Mouse (Mus musculus) MEL (cell line): Measurements from ENCODE around the gene P4ha1. TPM values are rescaled to one million over a fixed set of nuclear protein-coding genes. Genes with fewer than 3 reads are reported as not detected.
A peak's percentile ranks its signal among the peaks of the same experiment; 100 is the strongest.

Experiments
- DNase-seq: peaks from one replicate; pipeline ENCODE4 v3.0.0; 2011; ENCODE audit warnings: low read depth, low spot score
- H3K27ac ChIP-seq: 2 replicates; pipeline ENCODE4 v1.5.1; 2012; ENCODE audit warnings: low read depth, mild to moderate bottlenecking, control low read depth, low read length, moderate library complexity; ENCODE audit not compliant: control insufficient read depth
- H3K27me3 ChIP-seq, 2 experiments: fragments of 150-350 bp in 1 of 2; sonication (generic) in 1 of 2; 2 replicates each; pipeline ENCODE4 v1.6.1; 2012; ENCODE audit warnings: low read length in 2 of 2, mild to moderate bottlenecking in 2 of 2, improper control_type of control experiment in 1 of 2, moderate library complexity in 1 of 2; ENCODE audit not compliant: insufficient read depth in 2 of 2, control insufficient read depth in 1 of 2
- H3K36me3 ChIP-seq, 2 experiments: 2 replicates each; pipeline ENCODE4 v1.6.1; 2012 to 2014; ENCODE audit warnings: low read length in 2 of 2, improper control_type of control experiment in 1 of 2, inconsistent platforms in 1 of 2, mild to moderate bottlenecking in 1 of 2; ENCODE audit not compliant: insufficient read depth in 2 of 2, control insufficient read depth in 1 of 2
- H3K4me1 ChIP-seq, 2 experiments: fragments of 150-350 bp in 1 of 2; sonication (generic) in 1 of 2; 2 replicates each; pipeline ENCODE4 v1.6.1; 2012; ENCODE audit warnings: low read length in 2 of 2, improper control_type of control experiment in 1 of 2, mild to moderate bottlenecking in 1 of 2; ENCODE audit not compliant: insufficient read depth in 2 of 2, control insufficient read depth in 1 of 2
- H3K4me3 ChIP-seq, 2 experiments: fragments of 150-350 bp in 1 of 2; sonication (generic) in 1 of 2; 2 replicates each; pipeline ENCODE4 v1.5.1; 2012; ENCODE audit warnings: low read depth in 2 of 2, low read length in 2 of 2, mild to moderate bottlenecking in 2 of 2, moderate library complexity in 2 of 2, control low read depth in 1 of 2, improper control_type of control experiment in 1 of 2; ENCODE audit not compliant: control insufficient read depth in 1 of 2, insufficient read depth in 1 of 2
- H3K79me2 ChIP-seq: 2 replicates; pipeline ENCODE4 v1.6.1; 2012; ENCODE audit warnings: mild to moderate bottlenecking, low read length, moderate library complexity; ENCODE audit not compliant: control insufficient read depth, poor library complexity, insufficient read depth
- H3K9ac ChIP-seq: 2 replicates; pipeline ENCODE4 v1.6.1; 2012; ENCODE audit warnings: low read depth, mild to moderate bottlenecking, control low read depth, low read length, moderate library complexity; ENCODE audit not compliant: control insufficient read depth, poor library complexity, severe bottlenecking
- H3K9me3 ChIP-seq: fragments of 150-350 bp; sonication (generic); replicated peaks from 2 replicates; pipeline ENCODE4 v1.6.1; 2012; ENCODE audit warnings: mild to moderate bottlenecking, low read length, improper control_type of control experiment, moderate library complexity; ENCODE audit not compliant: insufficient read depth
- BHLHE40 ChIP-seq: IDR thresholded peaks from 2 replicates; pipeline ENCODE4 v1.6.1; 2012; ENCODE audit warnings: low read depth, mild to moderate bottlenecking, inconsistent platforms, low read length, improper control_type of control experiment, borderline replicate concordance
- GABPA ChIP-seq: IDR thresholded peaks from 2 replicates; pipeline ENCODE4 v1.6.1; 2012; ENCODE audit warnings: low read depth, mild to moderate bottlenecking, inconsistent platforms, low read length, improper control_type of control experiment, moderate library complexity
- GATA1 ChIP-seq: IDR thresholded peaks from 2 replicates; pipeline ENCODE4 v1.6.1; 2011; ENCODE audit warnings: low read depth, low read length, improper control_type of control experiment
- JUND ChIP-seq: IDR thresholded peaks from 2 replicates; pipeline ENCODE4 v1.6.1; 2011; ENCODE audit warnings: low read depth, mild to moderate bottlenecking, improper control_type of control experiment, low read length
- MAFK ChIP-seq: IDR thresholded peaks from 2 replicates; pipeline ENCODE4 v1.6.1; 2011; ENCODE audit warnings: low read depth, mild to moderate bottlenecking, low read length, improper control_type of control experiment, borderline replicate concordance
- MEF2A ChIP-seq: IDR thresholded peaks from 2 replicates; pipeline ENCODE4 v1.6.1; 2014; ENCODE audit warnings: low read depth, mild to moderate bottlenecking, inconsistent platforms, low read length, improper control_type of control experiment; ENCODE audit not compliant: poor library complexity, insufficient replicate concordance, severe bottlenecking; ENCODE audit errors: extremely low read depth
- MXI1 ChIP-seq: IDR thresholded peaks from 2 replicates; pipeline ENCODE4 v1.6.1; 2011; ENCODE audit warnings: mild to moderate bottlenecking, low read depth, low read length, improper control_type of control experiment
- MYB ChIP-seq: IDR thresholded peaks from 2 replicates; pipeline ENCODE4 v1.6.1; 2011; ENCODE audit warnings: mild to moderate bottlenecking, low read depth, low read length, improper control_type of control experiment
- POLR2AphosphoS2 ChIP-seq: IDR thresholded peaks from 2 replicates; pipeline ENCODE4 v1.6.1; 2011; ENCODE audit warnings: low read length, improper control_type of control experiment
- RCOR1 ChIP-seq: IDR thresholded peaks from 2 replicates; pipeline ENCODE4 v1.6.1; 2012; ENCODE audit warnings: low read depth, mild to moderate bottlenecking, inconsistent platforms, low read length, improper control_type of control experiment
- SIN3A ChIP-seq: IDR thresholded peaks from 2 replicates; pipeline ENCODE4 v1.6.1; 2012; ENCODE audit warnings: low read length, improper control_type of control experiment, inconsistent platforms
- TAL1 ChIP-seq: IDR thresholded peaks from 2 replicates; pipeline ENCODE4 v1.6.1; 2012; ENCODE audit warnings: mild to moderate bottlenecking, inconsistent platforms, low read length, moderate library complexity, mixed read lengths
- TBP ChIP-seq: IDR thresholded peaks from 2 replicates; pipeline ENCODE4 v1.8.0; 2011; ENCODE audit warnings: low read depth, low read length, improper control_type of control experiment
- TCF12 ChIP-seq: IDR thresholded peaks from 2 replicates; pipeline ENCODE4 v1.6.1; 2014; ENCODE audit warnings: low read depth, mild to moderate bottlenecking, inconsistent platforms, low read length, improper control_type of control experiment, moderate library complexity
- ZKSCAN1 ChIP-seq: IDR thresholded peaks from 2 replicates; pipeline ENCODE4 v1.6.1; 2012; ENCODE audit warnings: low read depth, mild to moderate bottlenecking, inconsistent platforms, low read length, improper control_type of control experiment, moderate library complexity
- ZNF384 ChIP-seq: IDR thresholded peaks from 2 replicates; pipeline ENCODE4 v1.6.1; 2012; ENCODE audit warnings: low read depth, mild to moderate bottlenecking, inconsistent platforms, low read length, improper control_type of control experiment
- polyA plus RNA-seq, 2 experiments: library from polyadenylated mRNA; stranded (reverse) in 1 of 2; unstranded in 1 of 2; fragments of >175 nt in 1 of 2; fragments of >200 nt in 1 of 2; gene quantifications; 2 replicates each; pipeline versions ENCODE4 v1.2.1 to v1.2.4; 2012; ENCODE audit warnings: low replicate concordance in 2 of 2, low read depth in 1 of 2; ENCODE audit not compliant: insufficient read length in 2 of 2, insufficient read depth in 1 of 2, missing spikeins in 1 of 2
- total RNA-seq: library from RNA; depleted of rRNA; stranded (reverse); fragments of 300-350 nt; gene quantifications from 2 replicates; pipeline ENCODE4 v1.2.3, GENCODE M21; 2012

Gene P4ha1
- total and polyA plus RNA-seq, 3 experiments: 18.9 to 50.2 TPM; not detected in 1

DNA sequence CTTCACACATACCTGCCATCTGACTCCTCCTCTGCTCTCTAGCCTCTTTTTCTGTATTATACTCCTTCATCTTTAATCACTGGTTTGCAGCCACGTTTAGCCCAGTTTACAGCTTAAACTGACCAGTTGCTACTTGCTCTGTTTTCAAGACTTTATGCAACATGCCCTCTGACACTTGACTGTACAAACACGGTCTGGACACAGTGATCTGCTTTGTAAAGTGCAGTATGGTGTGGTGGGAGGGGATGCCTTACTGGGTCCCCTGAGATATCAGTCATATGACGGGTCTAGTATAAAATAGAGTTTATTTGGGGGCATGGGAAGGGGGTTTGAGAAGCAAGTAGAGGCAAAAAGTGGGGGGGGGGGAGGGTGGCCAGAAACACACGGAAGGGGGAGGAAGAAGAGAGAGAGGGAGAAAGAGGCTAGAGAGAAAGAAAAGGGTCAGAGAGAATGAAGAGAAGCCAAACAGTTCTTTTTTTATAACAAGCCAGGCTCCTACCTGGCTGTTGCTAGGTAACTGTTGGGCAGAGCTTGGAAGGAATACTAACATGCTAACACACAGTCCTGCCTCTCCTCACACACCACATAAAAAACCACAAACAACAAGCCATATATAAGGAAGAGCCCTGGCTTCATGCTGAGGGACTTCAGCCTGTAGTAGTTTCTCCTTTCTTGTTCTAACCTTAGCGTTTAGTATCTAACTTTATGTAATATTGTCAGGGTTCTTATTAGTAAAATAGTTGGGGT, 45.2 kb upstream of the P4ha1 start:
- H3K4me1 ChIP-seq: no peaks in the 10 kb centered on the region; a peak in 1 of 4 replicates
- H3K27ac ChIP-seq: no peak overlapping the region
- no peak overlapping the region for H3K9ac ChIP-seq
- H3K27me3 ChIP-seq: peaks cover 8% of the 10 kb centered on the region in 2 experiments
- no peaks in the 10 kb centered on the region for H3K9me3 ChIP-seq
- no peak overlapping the region for H3K4me3 ChIP-seq
- DNase-seq: no peak
- TF ChIP-seq TBP: no peak
- no peaks in the 10 kb centered on the region for H3K79me2 ChIP-seq
- no peaks in the 10 kb centered on the region for H3K36me3 ChIP-seq

DNA sequence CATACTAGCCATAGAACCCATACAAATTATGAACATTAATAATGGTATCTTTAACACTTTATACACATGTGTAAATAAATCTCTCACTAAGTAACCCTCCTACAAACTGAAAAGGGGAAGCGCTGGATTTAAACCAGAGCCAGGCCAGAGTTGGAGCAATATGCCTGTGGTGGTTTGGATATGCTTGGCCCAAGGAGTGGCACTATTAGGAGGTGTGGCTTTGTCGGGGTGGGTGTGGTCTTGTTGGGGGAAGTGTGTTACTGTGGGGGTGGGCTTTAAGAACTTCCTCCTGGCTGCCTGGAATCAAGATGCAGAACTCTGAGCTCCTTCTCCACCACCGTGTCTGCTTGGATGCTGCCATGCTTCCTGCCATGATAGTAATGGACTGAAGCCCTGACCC, 39.9 kb upstream of the P4ha1 start:
- H3K9ac ChIP-seq: no peak overlapping the region
- H3K4me3 ChIP-seq: no peak overlapping the region
- H3K36me3 ChIP-seq: no peaks in the 10 kb centered on the region
- peaks cover 0 to 3% of the 10 kb centered on the region in 2 experiments; a peak in 2 of 4 replicates for H3K4me1 ChIP-seq
- DNase-seq: peak; percentile 66
- no peaks in the 10 kb centered on the region for H3K9me3 ChIP-seq
- peak; percentile 42; the same call in 1 of the 2 replicates for TF ChIP-seq RCOR1
- no peak for TF ChIP-seq GABPA
- TF ChIP-seq MXI1: no peak
- TF ChIP-seq TAL1: no peak
- H3K27me3 ChIP-seq: no peaks in the 10 kb centered on the region
- no peaks in the 10 kb centered on the region for H3K79me2 ChIP-seq
- no peak overlapping the region for H3K27ac ChIP-seq

DNA sequence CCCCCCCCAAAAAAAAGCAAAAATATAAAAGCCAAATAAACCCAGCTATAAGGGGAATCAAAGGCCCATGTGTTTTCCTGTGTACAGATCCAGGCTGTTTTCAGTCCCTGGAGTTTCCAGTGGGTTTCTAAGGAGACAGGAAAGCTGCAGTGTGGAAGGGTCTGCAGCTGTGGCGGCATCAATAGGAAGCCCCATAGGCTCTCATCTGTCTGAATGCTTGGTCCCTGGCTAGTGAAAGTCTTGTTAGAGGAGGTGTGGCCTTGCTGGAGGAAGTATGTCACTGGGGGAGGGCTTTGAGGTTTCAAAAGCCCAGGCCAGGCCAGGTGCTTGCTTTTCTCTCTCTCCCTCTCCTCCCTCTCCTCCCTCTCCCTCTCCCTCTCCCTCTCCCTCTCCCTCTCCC, 39.3 kb upstream of the P4ha1 start:
- peak; percentile 37 for DNase-seq
- H3K27me3 ChIP-seq: no peaks in the 10 kb centered on the region
- H3K79me2 ChIP-seq: no peaks in the 10 kb centered on the region
- no peak overlapping the region for H3K27ac ChIP-seq
- H3K9ac ChIP-seq: no peak overlapping the region
- H3K36me3 ChIP-seq: no peaks in the 10 kb centered on the region
- no peak for TF ChIP-seq MYB
- TF ChIP-seq ZKSCAN1: no peak
- TF ChIP-seq ZNF384: no peak
- no peak for TF ChIP-seq GATA1
- no peak for TF ChIP-seq MEF2A
- no peak for TF ChIP-seq MAFK
- TF ChIP-seq TCF12: no peak
- no peak for TF ChIP-seq TAL1
- TF ChIP-seq POLR2AphosphoS2: no peak
- no peak for TF ChIP-seq SIN3A
- TF ChIP-seq RCOR1: no peak
- TF ChIP-seq JUND: no peak
- TF ChIP-seq BHLHE40: no peak
- TF ChIP-seq, all 39 proteins: peak for 0
- no peaks in the 10 kb centered on the region for H3K9me3 ChIP-seq
- no peak overlapping the region for H3K4me3 ChIP-seq
- peaks cover 0 to 3% of the 10 kb centered on the region in 2 experiments; a peak in 2 of 4 replicates for H3K4me1 ChIP-seq
